Mouse (Mus musculus) testis, adult 2 months (tissue): ENCODE data around the gene Ankfn1.

Experiments used
- CTCF ChIP-seq: fragments of 200-500 bp; IDR thresholded peaks from 2 replicates; pipeline ENCODE4 v1.5.1; 2012; ENCODE audit warnings: low read depth, mild to moderate bottlenecking, inconsistent platforms, low read length, moderate library complexity; ENCODE audit not compliant: control insufficient read depth, insufficient read depth, insufficient replicate concordance
- POLR2A ChIP-seq: fragments of 200-500 bp; IDR thresholded peaks from 2 replicates; pipeline ENCODE4 v1.6.1; 2012; ENCODE audit warnings: low read depth, mild to moderate bottlenecking, inconsistent platforms, low read length, moderate library complexity; ENCODE audit not compliant: control insufficient read depth

GRCm38 (mm10) chr11:89527800-89528430 lies 249.5 kb downstream of the Ankfn1 start:
- TF ChIP-seq CTCF, result no peak
- no peak for TF ChIP-seq POLR2A
